Mouse (Mus musculus) small intestine, adult 2 months (tissue): ENCODE results near the gene Adamts12.

Source experiments
- CTCF ChIP-seq: fragments of 200-500 bp; IDR thresholded peaks from 2 replicates; pipeline ENCODE4 v1.5.1; 2012; ENCODE audit warnings: low read depth, mild to moderate bottlenecking, control low read depth, inconsistent platforms, low read length, moderate library complexity, mixed read lengths; ENCODE audit not compliant: insufficient replicate concordance, insufficient read length; ENCODE audit errors: extremely low read depth
- POLR2A ChIP-seq: fragments of 200-500 bp; IDR thresholded peaks from 2 replicates; pipeline ENCODE4 v1.6.1; 2012; ENCODE audit warnings: low read depth, mild to moderate bottlenecking, control low read depth, inconsistent platforms, low read length, moderate library complexity

DNA sequence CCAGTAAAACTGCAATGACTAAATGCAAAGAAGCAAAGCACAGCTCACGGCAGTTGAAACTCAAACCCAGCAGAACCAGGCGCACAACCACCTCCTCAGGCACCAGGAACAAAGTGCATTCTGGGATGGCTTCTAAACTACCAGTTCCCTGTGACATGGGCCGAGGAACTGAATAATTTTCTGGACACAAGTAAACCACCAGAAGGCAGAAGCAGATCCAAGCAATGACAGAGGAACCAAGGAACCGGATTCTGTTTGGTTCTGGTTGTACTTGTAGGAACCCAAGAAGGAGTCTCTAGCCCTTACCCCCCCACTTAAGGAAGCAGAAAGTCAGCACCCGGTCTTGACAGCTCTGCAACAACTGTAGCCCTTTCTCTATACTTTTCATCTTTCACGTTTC, 331.8 kb downstream of the Adamts12 start:
- TF ChIP-seq POLR2A (no peak), CTCF (no peak)
